Mouse (Mus musculus) limb, embryonic 15.5 days (tissue): Measurements from ENCODE around the gene Crtap. TPM values are rescaled to one million over a fixed set of nuclear protein-coding genes. Genes with fewer than 3 reads are reported as not detected.

ENCODE experiments used
- ATAC-seq: fragments of 200-750 bp; cut with Nextera tagmentation; 2 replicates; pipeline ENCODE4 v1.8.0; 2017; ENCODE audit warnings: low read depth, moderate TSS enrichment; ENCODE audit not compliant: insufficient number of reproducible peaks, low FRiP score, low TSS enrichment
- H3K27ac ChIP-seq: fragments of 300-500 bp; sonication (generic); 2 replicates; pipeline ENCODE4 v1.5.1; 2015; ENCODE audit warnings: moderate library complexity, mild to moderate bottlenecking, inconsistent platforms
- H3K27me3 ChIP-seq: fragments of 300-500 bp; sonication (generic); 2 replicates; pipeline ENCODE4 v1.6.1; 2015; ENCODE audit warnings: inconsistent platforms
- H3K36me3 ChIP-seq: fragments of 300-500 bp; sonication (generic); 2 replicates; pipeline ENCODE4 v1.6.1; 2015; ENCODE audit warnings: inconsistent platforms
- H3K4me1 ChIP-seq: fragments of 300-500 bp; sonication (generic); 2 replicates; pipeline ENCODE4 v1.6.1; 2015; ENCODE audit warnings: inconsistent platforms
- H3K4me2 ChIP-seq: fragments of 300-500 bp; sonication (generic); 2 replicates; pipeline ENCODE4 v1.6.1; 2015; ENCODE audit warnings: mild to moderate bottlenecking, inconsistent platforms
- H3K4me3 ChIP-seq: fragments of 300-500 bp; sonication (generic); 2 replicates; pipeline ENCODE4 v1.5.1; 2015; ENCODE audit warnings: mild to moderate bottlenecking, inconsistent platforms
- H3K9ac ChIP-seq: fragments of 300-500 bp; sonication (generic); 2 replicates; pipeline ENCODE4 v1.6.1; 2015; ENCODE audit warnings: inconsistent platforms
- H3K9me3 ChIP-seq: fragments of 300-500 bp; sonication (generic); 2 replicates; pipeline ENCODE4 v1.6.1; 2016; ENCODE audit warnings: inconsistent platforms
- WGBS: fragments of 180-500 bp; shearing (Covaris S2); methylation state at CpG from one replicate; pipeline ENCODE4 v1.1.7; 2015; 5-methylcytosine and 5-hydroxymethylcytosine counted together
- polyA plus RNA-seq: library from polyadenylated mRNA; unstranded; fragments of >200 nt; fragmentation: Nextera tagmentation; extraction: Ambion mirVana; gene quantifications from 2 replicates; pipeline ENCODE4 v1.2.1, GENCODE M21; 2015

The Crtap gene
- polyA plus RNA-seq, 1 experiment from 2014 or later: 232 TPM

DNA sequence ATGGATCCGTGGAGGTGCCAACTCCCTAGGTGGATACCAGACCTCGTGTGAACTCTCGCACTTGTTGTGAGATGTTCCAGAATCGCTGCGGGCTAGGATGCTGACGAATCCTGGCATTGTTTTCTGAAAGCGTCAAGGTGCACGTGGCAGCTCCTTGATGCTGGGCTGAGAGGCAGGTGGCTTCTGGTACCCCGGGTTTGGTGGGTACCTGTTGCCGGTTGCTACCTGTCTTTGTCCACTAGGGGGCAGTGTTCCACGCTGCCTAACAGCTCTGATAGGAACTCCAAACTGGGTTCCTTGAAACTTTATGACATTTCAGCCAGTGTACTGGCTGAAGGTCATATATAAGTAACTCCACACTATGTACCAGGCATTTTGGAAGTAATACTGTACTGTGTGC, 25.2 kb upstream of the Crtap start:
- no peaks in the 10 kb centered on the region for H3K27me3 ChIP-seq
- WGBS: 20% methylated on average over 11 of the region's 11 CpGs
- ATAC-seq: no peak

DNA sequence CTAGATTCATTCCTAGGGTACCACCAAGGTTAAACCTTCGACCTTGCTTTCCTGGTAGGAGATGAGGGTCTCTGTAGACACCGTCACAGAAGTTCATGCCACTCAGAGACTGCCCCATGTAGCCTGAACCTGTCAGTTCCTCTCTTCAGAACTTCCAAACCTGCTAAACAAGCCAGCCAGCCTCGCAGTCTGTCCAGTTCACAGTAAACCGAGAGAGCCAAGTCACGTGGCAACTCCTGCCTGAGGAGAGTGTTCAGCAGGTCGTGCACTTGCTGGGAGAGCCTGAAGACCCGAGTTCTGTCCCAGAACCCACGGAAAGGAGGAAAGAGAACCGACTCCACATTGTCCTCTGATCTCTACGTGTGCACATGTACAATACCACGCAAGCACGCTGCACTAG, 23.4 kb upstream of the Crtap start:
- Histone ChIP-seq H3K4me3 (no peak overlapping the region), H3K4me1 (no peaks in the 10 kb centered on the region), H3K27ac (no peak overlapping the region), H3K4me2 (no peak overlapping the region), H3K9ac (no peak overlapping the region), H3K9me3 (no peaks in the 10 kb centered on the region), H3K27me3 (no peaks in the 10 kb centered on the region), H3K36me3 (peaks cover 27% of the 10 kb centered on the region)
- 83% methylated on average over 12 of the region's 12 CpGs for WGBS
- no peak for ATAC-seq

More for the DNA sequence above, 25.2 kb upstream of the Crtap start:
- Histone ChIP-seq H3K4me2 (no peak overlapping the region), H3K36me3 (peaks cover 15% of the 10 kb centered on the region; the same call in 1 of the 2 replicates), H3K9me3 (no peaks in the 10 kb centered on the region), H3K4me1 (no peaks in the 10 kb centered on the region), H3K4me3 (no peak overlapping the region), H3K27ac (no peak overlapping the region), H3K9ac (no peak overlapping the region)

DNA sequence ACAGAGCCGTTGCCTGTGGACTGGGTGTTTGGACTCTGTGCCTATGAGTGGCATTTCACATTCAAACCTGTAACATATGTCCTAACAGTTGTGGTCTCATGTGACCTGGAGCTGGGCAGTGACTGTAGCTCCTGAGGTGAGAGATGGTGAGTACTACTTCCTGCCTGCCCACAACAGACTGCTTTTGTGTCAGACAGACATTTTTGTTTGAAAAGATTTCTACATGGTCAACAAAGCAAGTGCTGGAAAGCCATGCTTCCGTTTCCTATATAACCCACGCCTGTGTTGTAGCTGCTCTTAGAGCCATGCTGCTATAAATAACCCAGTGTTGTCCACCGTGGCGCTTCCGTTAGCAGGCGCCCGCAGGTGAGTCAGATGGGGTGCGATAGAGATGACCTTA, 21.9 kb upstream of the Crtap start:
- H3K4me3 ChIP-seq: no peak overlapping the region
- no peak for ATAC-seq
- H3K9me3 ChIP-seq: no peaks in the 10 kb centered on the region
- no peaks in the 10 kb centered on the region for H3K4me1 ChIP-seq
- peaks cover 34% of the 10 kb centered on the region for H3K36me3 ChIP-seq
- 85% methylated on average over 9 of the region's 9 CpGs for WGBS
- H3K27ac ChIP-seq: no peak overlapping the region
- H3K27me3 ChIP-seq: no peaks in the 10 kb centered on the region
- no peak overlapping the region for H3K9ac ChIP-seq
- no peak overlapping the region for H3K4me2 ChIP-seq

DNA sequence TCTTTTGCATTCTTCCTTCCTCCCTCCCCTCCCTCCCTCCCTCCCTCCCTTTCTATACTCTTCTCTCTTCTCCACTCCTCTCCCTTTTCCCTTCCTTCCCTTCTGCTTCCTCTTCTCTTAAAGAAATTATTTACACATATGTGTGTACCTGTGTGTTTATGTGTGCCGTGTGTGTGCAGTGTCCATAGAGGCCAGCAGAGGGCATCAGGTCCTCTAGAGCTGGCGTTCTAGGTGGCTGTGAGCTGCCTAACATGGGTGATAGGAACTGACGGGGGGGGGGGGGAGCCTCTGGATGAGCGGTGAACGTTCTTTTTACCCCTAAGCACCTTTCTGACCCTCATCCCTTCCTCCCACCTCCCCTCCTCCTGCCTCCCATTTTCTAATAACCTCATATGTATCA, 20.8 kb upstream of the Crtap start:
- WGBS: 87% methylated on average over 5 of the region's 5 CpGs
- H3K4me3 ChIP-seq: no peak overlapping the region
- no peak for ATAC-seq
- no peaks in the 10 kb centered on the region for H3K4me1 ChIP-seq
- H3K9me3 ChIP-seq: no peaks in the 10 kb centered on the region
- peaks cover 44% of the 10 kb centered on the region for H3K36me3 ChIP-seq
- H3K27ac ChIP-seq: no peak overlapping the region
- H3K27me3 ChIP-seq: no peaks in the 10 kb centered on the region
- H3K9ac ChIP-seq: no peak overlapping the region
- H3K4me2 ChIP-seq: no peak overlapping the region

DNA sequence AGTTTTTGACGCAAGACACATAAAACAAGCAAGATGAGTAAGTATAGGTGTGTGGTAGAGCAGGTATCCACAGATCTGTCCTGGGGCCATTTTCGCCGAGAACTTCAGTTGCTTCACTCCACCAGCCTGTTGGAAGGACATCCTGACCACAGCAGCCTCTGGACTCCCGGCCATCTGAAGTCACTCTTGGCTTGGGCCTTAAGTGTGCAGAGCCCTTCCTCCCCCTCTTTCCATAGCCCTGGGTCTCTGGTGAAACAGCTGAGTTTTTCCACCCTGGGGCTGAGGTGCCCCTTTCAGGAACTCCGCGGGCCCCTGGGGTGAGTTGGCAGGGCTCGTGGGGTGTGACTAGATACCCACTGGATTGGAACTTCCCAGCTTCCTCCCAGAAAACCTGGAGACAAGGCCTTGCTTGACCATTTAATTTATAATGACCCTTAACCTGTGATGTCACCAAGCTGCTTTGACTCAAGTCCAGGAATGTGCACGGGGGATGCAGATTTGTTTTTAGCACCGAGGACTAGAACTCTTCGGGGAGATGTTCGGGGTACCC, 19.9 kb upstream of the Crtap start:
- H3K27ac ChIP-seq: no peak overlapping the region
- no peak overlapping the region for H3K4me3 ChIP-seq
- H3K4me2 ChIP-seq: no peak overlapping the region
- H3K4me1 ChIP-seq: no peaks in the 10 kb centered on the region
- no peaks in the 10 kb centered on the region for H3K27me3 ChIP-seq
- 91% methylated on average over 11 of the region's 11 CpGs for WGBS
- H3K9me3 ChIP-seq: no peaks in the 10 kb centered on the region
- H3K9ac ChIP-seq: no peak overlapping the region
- H3K36me3 ChIP-seq: peaks cover 53% of the 10 kb centered on the region
- no peak for ATAC-seq

DNA sequence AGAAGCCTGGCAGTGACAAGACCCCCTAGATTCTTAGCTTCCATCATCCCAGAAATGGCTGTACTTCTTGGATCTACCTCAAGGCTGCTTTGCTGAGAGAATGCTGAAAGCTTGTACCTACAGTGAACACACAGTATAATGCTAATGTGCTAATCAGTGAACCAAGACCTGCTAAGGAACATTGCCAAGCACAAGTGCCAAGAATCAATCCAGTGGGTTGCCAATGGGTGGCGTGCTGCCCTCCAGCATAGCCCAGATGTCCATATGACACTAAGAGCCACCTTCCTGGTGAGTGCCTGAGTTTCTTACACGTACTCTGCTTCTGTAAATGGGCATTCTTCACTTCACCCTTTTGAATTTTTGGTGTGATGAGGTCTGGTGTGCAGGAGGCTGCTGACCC, 17.2 kb upstream of the Crtap start:
- Histone ChIP-seq H3K27me3 (no peaks in the 10 kb centered on the region), H3K4me2 (no peak overlapping the region), H3K9me3 (no peaks in the 10 kb centered on the region), H3K36me3 (peaks cover 67% of the 10 kb centered on the region), H3K4me1 (no peaks in the 10 kb centered on the region), H3K27ac (no peak overlapping the region), H3K4me3 (no peak overlapping the region), H3K9ac (no peak overlapping the region)
- ATAC-seq: no peak
- 97% methylated on average over 2 of the region's 2 CpGs for WGBS

DNA sequence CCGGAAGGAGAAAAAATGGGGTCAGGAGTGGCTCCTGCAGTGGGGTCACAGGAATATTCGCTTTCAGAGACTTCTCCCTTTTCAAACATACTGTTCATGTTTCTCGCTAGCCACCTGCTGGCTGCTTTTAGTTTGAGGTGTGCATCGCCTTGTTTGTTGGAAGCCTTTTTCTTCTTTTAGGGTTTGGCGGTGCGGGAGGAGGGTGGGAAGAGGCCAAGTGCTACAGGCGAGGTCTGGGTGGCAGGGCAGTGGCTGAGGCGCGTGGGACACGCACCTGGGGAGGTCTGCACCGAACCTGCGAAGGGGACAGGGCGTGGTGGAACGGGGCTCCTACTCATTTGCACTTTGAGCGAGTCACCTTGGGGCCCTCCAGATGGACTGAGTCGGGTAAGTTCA, 11.2 kb upstream of the Crtap start:
- no peaks in the 10 kb centered on the region for H3K27me3 ChIP-seq
- peak overlapping the region; percentile 97 for H3K27ac ChIP-seq
- peaks cover 27% of the 10 kb centered on the region for H3K36me3 ChIP-seq
- peak overlapping the region; percentile 80 for H3K4me2 ChIP-seq
- no peaks in the 10 kb centered on the region for H3K9me3 ChIP-seq
- peaks cover 13% of the 10 kb centered on the region for H3K4me1 ChIP-seq
- H3K4me3 ChIP-seq: peak overlapping the region; percentile 91
- WGBS: 2% methylated on average over 16 of the region's 16 CpGs
- H3K9ac ChIP-seq: peak overlapping the region; percentile 91
- ATAC-seq: no peak

DNA sequence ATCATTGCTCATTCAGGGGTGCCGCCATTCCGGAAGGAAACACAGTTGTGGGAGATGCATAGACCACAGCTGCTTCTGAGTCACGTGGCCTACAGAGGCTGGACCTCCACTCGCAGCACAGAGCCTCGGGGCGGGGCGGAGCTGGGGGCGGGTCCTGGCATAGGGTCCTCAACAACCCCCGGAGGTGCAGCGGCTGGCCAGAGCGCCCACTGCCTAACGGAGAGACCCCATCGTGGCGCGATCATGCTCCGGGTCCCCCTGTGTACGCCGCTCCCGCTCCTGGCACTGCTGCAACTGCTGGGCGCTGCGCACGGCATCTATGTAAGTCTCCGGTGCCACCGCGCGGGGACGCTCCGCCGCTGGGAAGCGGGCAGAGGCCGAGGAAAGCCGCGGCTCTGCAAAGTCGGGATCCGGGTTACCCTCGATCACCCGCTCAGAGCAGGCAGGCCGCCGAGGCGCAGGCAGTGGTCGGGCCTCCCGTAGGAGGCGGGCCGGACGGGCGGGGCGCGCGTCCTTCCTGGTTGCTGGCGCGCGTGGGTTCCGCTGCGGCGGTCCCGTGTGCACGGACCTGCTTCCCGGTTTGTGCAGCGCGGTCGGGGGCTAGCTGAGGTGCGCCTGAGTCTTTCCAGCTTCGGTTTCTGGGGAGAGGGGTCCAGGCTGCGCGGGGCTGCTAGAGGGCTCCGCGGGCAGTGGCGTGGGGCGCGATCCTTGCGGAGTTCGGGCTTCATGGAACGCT, 10.6 kb upstream of the Crtap start, which contains the start of the genes Glb1 and Tmppe:
Gene Glb1, plus strand, starts transcription at position 128 of the 736 bp plus-strand sequence.
Gene Tmppe, plus strand, starts transcription at position 157 of the 736 bp plus-strand sequence.
- peak within 1 kb of the TSS; percentile 97 for H3K27ac ChIP-seq
- no peaks in the 10 kb centered on the region for H3K27me3 ChIP-seq
- H3K9ac ChIP-seq: peak within 1 kb of the TSS; percentile 91
- peaks cover 13% of the 10 kb centered on the region for H3K4me1 ChIP-seq
- peak; percentile 94 for ATAC-seq
- H3K4me3 ChIP-seq: peak within 1 kb of the TSS; percentile 91
- H3K9me3 ChIP-seq: no peaks in the 10 kb centered on the region
- WGBS: under 1% methylated on average over 73 of the region's 73 CpGs
- peak within 1 kb of the TSS; percentile 80 for H3K4me2 ChIP-seq
- peaks cover 22% of the 10 kb centered on the region for H3K36me3 ChIP-seq

DNA sequence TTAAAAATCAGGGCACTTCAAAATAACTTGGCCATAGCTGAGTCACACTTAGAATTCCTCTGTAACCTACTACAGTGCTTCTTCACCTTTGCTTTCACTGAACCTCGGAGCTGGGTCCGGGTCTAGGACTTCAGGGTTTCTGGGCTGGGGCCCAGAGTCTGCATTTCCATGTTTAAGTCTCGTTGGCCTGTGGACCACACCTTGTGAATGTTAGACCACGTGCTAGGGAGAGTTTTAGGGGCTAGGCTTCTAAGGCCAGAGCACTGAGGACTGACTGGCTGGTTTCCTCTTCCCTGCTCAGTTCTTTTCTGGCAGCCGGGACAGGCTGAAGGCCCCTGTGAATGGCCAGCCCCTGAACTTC, 10.1 kb upstream of the Crtap start:
- peak overlapping the region; percentile 97 for H3K27ac ChIP-seq
- H3K4me3 ChIP-seq: peak overlapping the region; percentile 91
- no peaks in the 10 kb centered on the region for H3K9me3 ChIP-seq
- H3K4me2 ChIP-seq: peak overlapping the region; percentile 80
- 17% methylated on average over 5 of the region's 5 CpGs for WGBS
- peak overlapping the region; percentile 91; the same call in 1 of the 2 replicates for H3K9ac ChIP-seq
- H3K27me3 ChIP-seq: no peaks in the 10 kb centered on the region
- H3K4me1 ChIP-seq: peaks cover 13% of the 10 kb centered on the region
- ATAC-seq: peak; percentile 57
- peaks cover 16% of the 10 kb centered on the region for H3K36me3 ChIP-seq

DNA sequence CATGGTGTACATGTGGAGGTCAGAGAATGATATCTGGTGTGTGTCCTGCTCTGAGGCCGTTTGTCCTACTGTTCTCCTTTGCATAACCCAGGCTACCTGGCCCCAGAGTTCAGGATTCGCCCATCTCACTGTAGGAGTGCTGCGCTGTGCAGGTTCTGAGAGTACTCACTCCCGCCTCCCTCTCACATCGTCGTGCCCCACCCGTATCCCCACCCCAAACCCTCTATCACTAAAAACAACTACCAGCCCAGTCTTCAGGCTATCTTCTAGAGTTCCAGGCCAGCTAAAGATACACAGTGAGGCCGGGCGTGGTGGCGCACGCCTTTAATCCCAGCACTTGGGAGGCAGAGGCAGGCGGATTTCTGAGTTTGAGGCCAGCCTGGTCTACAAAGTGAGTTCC, 9.2 kb upstream of the Crtap start:
- 88% methylated on average over 12 of the region's 12 CpGs for WGBS

DNA sequence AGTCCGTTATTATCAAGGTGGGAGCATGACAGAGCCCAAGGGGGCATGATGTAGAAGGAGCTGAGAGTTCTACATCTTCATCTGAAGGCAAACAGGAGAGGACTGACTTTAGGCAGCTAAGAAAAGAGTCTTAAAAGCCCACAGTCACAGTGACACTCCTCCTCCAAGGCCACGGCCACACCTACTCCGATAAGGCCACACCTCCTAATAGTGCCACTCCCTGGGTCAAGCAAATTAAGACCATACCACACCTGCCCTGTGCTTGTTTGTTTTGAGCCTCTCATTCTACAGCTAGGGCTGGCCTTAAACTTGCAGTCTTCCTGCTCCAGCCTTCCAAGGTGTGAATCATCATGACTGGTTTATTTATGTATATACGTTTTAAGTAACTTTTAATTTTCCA, 4.8 kb upstream of the Crtap start:
- Histone ChIP-seq H3K4me2 (no peak overlapping the region), H3K4me1 (no peaks in the 10 kb centered on the region), H3K27me3 (no peaks in the 10 kb centered on the region), H3K36me3 (no peaks in the 10 kb centered on the region), H3K4me3 (no peak overlapping the region), H3K9ac (no peak overlapping the region), H3K9me3 (no peaks in the 10 kb centered on the region), H3K27ac (no peak overlapping the region)
- WGBS: 79% methylated on average over 4 of the region's 4 CpGs
- no peak for ATAC-seq

More for the DNA sequence above, 9.2 kb upstream of the Crtap start:
- Histone ChIP-seq H3K4me1 (peaks cover 13% of the 10 kb centered on the region), H3K27ac (no peak overlapping the region), H3K36me3 (peaks cover 7% of the 10 kb centered on the region), H3K9me3 (no peaks in the 10 kb centered on the region), H3K9ac (no peak overlapping the region), H3K27me3 (no peaks in the 10 kb centered on the region), H3K4me2 (no peak overlapping the region), H3K4me3 (no peak overlapping the region)
- no peak for ATAC-seq

DNA sequence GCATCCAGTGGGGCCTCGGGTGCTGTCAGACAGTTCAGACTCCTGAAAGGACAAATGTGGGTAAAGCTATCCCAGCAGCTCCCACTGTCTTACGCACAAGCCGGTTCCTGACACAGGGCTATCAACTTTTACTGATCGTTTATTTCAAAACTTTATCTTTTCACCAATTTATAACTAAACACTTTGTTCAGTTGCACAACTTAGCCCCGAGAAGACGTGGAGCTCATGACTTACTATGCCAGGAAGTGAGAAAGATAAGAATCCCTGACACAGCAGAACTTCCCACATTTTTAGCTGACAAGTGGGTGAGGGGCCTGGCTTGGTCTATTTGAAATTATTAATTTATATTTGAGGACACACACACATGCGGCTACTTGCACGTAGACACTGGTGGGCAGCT, 4.2 kb upstream of the Crtap start:
- Histone ChIP-seq H3K36me3 (no peaks in the 10 kb centered on the region), H3K9me3 (no peaks in the 10 kb centered on the region), H3K27ac (no peak overlapping the region), H3K27me3 (no peaks in the 10 kb centered on the region), H3K4me1 (peaks cover 2% of the 10 kb centered on the region; the same call in 1 of the 2 replicates), H3K4me3 (no peak overlapping the region), H3K4me2 (no peak overlapping the region), H3K9ac (no peak overlapping the region)
- ATAC-seq: no peak
- WGBS: 78% methylated on average over 8 of the region's 8 CpGs
